Mouse (Mus musculus) neural tube, embryonic 12.5 days (tissue): ENCODE measurements at regions not wholly inside any gene's neighbourhood (a gene's known extent, or its start where the extent isn't known, plus 50 kb on each side); places are given as distances from the start of the nearest gene placed in this dataset.
A peak's percentile ranks its signal among the peaks of the same experiment; 100 is the strongest.

ENCODE experiments used
- ATAC-seq: fragments of 200-750 bp; cut with Nextera tagmentation; 2 replicates; pipeline ENCODE4 v1.8.0; 2017; ENCODE audit warnings: low read depth, mild to moderate bottlenecking, moderate TSS enrichment, moderate library complexity; ENCODE audit not compliant: low FRiP score
- H3K27ac ChIP-seq: fragments of 300-500 bp; sonication (generic); 2 replicates; pipeline ENCODE4 v1.5.1; 2016
- H3K27me3 ChIP-seq: fragments of 300-500 bp; sonication (generic); replicated peaks from 2 replicates; pipeline ENCODE4 v1.6.1; 2016; ENCODE audit warnings: mild to moderate bottlenecking
- H3K36me3 ChIP-seq: fragments of 300-500 bp; sonication (generic); 2 replicates; pipeline ENCODE4 v1.6.1; 2016; ENCODE audit warnings: mild to moderate bottlenecking
- H3K4me1 ChIP-seq: fragments of 300-500 bp; sonication (generic); 2 replicates; pipeline ENCODE4 v1.6.1; 2016
- H3K4me2 ChIP-seq: fragments of 300-500 bp; sonication (generic); replicated peaks from 2 replicates; pipeline ENCODE4 v1.6.1; 2016; ENCODE audit warnings: mild to moderate bottlenecking
- H3K4me3 ChIP-seq: fragments of 300-500 bp; sonication (generic); 2 replicates; pipeline ENCODE4 v1.5.1; 2016
- H3K9ac ChIP-seq: fragments of 300-500 bp; sonication (generic); 2 replicates; pipeline ENCODE4 v1.6.1; 2016; ENCODE audit warnings: mild to moderate bottlenecking
- H3K9me3 ChIP-seq: fragments of 300-500 bp; sonication (generic); 2 replicates; pipeline ENCODE4 v1.6.1; 2016; ENCODE audit warnings: mild to moderate bottlenecking
- WGBS: fragments of 180-500 bp; shearing (Covaris S2); methylation state at CpG from one replicate; pipeline ENCODE4 v1.1.7; 2016; 5-methylcytosine and 5-hydroxymethylcytosine counted together

DNA sequence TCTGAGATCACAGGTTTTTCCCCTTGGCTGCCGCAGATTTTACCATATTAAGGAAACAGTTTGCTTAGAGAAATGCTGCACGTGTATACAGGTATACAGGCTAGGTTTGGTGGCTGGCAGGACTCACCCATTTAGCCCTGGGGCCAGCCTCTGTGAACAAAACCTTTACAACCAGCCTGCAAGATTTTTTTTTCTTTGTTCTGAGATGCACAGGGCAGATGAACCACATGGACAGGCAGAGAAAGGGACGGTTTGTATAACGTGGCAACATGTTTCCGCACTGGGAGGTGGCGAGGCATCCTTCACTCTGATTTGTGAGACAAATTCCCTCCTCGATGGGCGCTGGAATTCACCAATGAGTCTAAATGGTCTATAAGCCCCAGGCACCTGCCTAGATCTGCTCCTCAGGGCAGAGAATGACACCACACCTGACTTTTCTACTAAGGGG lies 66.1 kb upstream of the Lyplal1 start:
- Histone ChIP-seq H3K9ac (no peak overlapping the region), H3K4me2 (peak overlapping the region; percentile 45), H3K27ac (no peak overlapping the region), H3K27me3 (no peaks in the 10 kb centered on the region), H3K36me3 (no peaks in the 10 kb centered on the region), H3K4me1 (peaks cover 15% of the 10 kb centered on the region), H3K4me3 (no peak overlapping the region), H3K9me3 (no peaks in the 10 kb centered on the region)
- 62% methylated on average over 8 of the region's 8 CpGs for WGBS
- ATAC-seq, result peak; percentile 39

DNA sequence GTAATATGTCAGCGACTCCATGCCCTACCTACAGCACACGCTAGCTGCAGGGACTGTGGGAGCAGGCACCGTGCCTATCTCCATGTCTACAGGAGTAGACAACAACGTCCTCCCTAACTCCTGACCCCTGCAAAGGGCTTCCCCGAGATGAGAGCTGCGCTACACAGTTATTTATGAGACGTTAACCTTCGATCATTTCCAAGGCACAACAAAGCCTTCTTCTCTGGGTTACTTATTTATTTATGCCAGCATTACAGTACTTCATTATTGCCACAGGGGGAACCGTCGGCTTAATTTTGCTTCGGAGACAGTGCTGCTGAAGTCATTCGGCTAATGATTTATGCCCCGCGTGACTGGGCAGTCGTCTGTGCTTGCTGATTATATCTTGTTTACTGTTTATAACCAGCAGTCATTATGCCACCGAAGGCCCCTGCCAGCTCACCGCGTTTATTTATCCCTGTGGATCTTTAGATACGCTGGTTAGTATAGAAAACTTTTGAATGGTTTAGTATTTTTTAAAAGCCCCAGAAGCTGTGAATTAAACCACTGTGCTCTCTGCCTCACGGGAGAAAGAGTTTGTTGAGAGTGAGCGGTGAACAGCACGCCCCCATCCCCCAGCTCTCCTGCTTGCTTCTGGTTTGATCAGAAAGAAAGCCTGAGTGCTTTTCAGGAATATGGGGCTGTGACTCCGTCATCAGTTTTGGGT lies 65.5 kb upstream of the Lyplal1 start:
- no peaks in the 10 kb centered on the region for H3K36me3 ChIP-seq
- peak overlapping the region; percentile 45 for H3K4me2 ChIP-seq
- no peak overlapping the region for H3K4me3 ChIP-seq
- no peaks in the 10 kb centered on the region for H3K27me3 ChIP-seq
- 35% methylated on average over 23 of the region's 23 CpGs for WGBS
- no peaks in the 10 kb centered on the region for H3K9me3 ChIP-seq
- peaks cover 15% of the 10 kb centered on the region for H3K4me1 ChIP-seq
- peak; percentile 86 for ATAC-seq
- H3K27ac ChIP-seq, result no peak overlapping the region
- peak overlapping the region; percentile 10; the same call in 1 of the 2 replicates for H3K9ac ChIP-seq

GRCm38 (mm10) chr1:186177019-186177418 lies 59.9 kb upstream of the Lyplal1 start:
- no peaks in the 10 kb centered on the region for H3K9me3 ChIP-seq
- no peak overlapping the region for H3K4me2 ChIP-seq
- no peak overlapping the region for H3K27ac ChIP-seq
- H3K9ac ChIP-seq, result no peak overlapping the region
- no peak for ATAC-seq
- H3K36me3 ChIP-seq, result no peaks in the 10 kb centered on the region
- WGBS, result 69% methylated on average over 3 of the region's 3 CpGs
- H3K4me1 ChIP-seq, result no peaks in the 10 kb centered on the region
- no peaks in the 10 kb centered on the region for H3K27me3 ChIP-seq
- H3K4me3 ChIP-seq, result no peak overlapping the region

DNA sequence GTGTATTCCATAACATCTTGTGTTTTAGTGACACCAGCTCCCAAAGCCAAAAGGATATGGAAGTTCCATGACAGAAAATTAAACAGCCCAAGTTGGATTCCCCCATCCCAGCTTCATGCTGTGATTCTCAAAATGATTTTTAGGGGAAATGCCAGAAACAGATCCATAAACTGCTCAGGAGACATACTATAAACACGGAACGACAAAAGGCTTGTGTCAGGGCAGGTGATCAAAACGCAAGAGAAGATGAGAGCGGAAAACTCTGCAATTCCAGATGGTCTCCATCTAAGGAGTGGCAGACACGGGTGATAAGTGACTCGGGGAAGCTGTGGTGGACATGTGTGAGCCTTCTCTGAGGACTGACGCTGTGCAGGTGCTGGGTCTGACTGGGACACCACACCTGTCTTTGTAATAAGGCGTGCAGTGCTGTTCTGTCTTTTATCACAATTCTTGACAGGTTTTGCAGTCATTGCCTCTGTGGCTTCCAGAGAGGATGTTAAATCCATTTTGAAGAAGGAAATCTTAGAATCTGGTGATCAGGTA lies 56.4 kb upstream of the Lyplal1 start:
- Histone ChIP-seq H3K9me3 (no peaks in the 10 kb centered on the region), H3K9ac (no peak overlapping the region), H3K4me3 (no peak overlapping the region), H3K27me3 (no peaks in the 10 kb centered on the region), H3K27ac (no peak overlapping the region), H3K4me2 (no peak overlapping the region), H3K4me1 (no peaks in the 10 kb centered on the region), H3K36me3 (no peaks in the 10 kb centered on the region)
- ATAC-seq, result no peak
- 83% methylated on average over 8 of the region's 8 CpGs for WGBS

DNA sequence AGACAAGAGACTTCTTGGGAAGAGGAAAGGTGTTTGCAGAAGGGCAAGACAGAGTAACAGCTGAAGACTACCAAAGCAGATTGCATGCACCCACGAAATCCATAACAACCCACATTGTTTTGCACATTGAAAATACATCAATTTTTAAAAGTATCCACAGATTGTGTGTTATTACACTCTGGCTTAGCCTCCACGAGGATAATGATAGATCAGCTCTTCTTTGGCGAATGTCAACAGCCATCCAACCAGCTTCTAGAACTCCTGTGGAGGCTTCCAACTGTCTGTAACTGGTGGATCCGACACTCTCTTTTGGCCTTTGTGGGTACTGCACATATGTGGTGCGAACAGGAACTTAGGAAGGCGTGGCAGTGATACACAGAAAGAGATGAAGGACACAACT lies 54.6 kb upstream of the Lyplal1 start:
- Histone ChIP-seq H3K4me3 (no peak overlapping the region), H3K9ac (no peak overlapping the region), H3K27me3 (no peaks in the 10 kb centered on the region), H3K4me1 (no peaks in the 10 kb centered on the region), H3K27ac (no peak overlapping the region), H3K9me3 (no peaks in the 10 kb centered on the region), H3K36me3 (no peaks in the 10 kb centered on the region), H3K4me2 (no peak overlapping the region)
- 85% methylated on average over 6 of the region's 6 CpGs for WGBS
- no peak for ATAC-seq
